Mouse (Mus musculus) hindbrain, embryonic 14.5 days (tissue): ENCODE data around the gene Gm11639. TPM values are rescaled to one million over a fixed set of nuclear protein-coding genes. Genes with fewer than 3 reads are reported as not detected.

Experiments used
- ATAC-seq: fragments of 200-750 bp; cut with Nextera tagmentation; 2 replicates; pipeline ENCODE4 v1.8.0; 2017; ENCODE audit warnings: moderate number of reproducible peaks, mild to moderate bottlenecking, moderate TSS enrichment, moderate library complexity; ENCODE audit not compliant: low FRiP score
- DNase-seq: peaks from one replicate; pipeline ENCODE4 v3.0.0-alpha.2; 2015; ENCODE audit warnings: low spot score
- H3K27ac ChIP-seq: fragments of 300-500 bp; sonication (generic); 2 replicates; pipeline ENCODE4 v1.5.1; 2014; ENCODE audit warnings: mild to moderate bottlenecking, moderate library complexity
- H3K27me3 ChIP-seq: fragments of 300-500 bp; sonication (generic); 2 replicates; pipeline ENCODE4 v1.6.1; 2014; ENCODE audit warnings: mild to moderate bottlenecking, low read length, mixed read lengths; ENCODE audit not compliant: control insufficient read depth, insufficient read depth
- H3K36me3 ChIP-seq: fragments of 300-500 bp; sonication (generic); replicated peaks from 2 replicates; pipeline ENCODE4 v1.6.1; 2014; ENCODE audit not compliant: control insufficient read depth, insufficient read depth
- H3K4me1 ChIP-seq: fragments of 300-500 bp; sonication (generic); replicated peaks from 2 replicates; pipeline ENCODE4 v1.6.1; 2014; ENCODE audit warnings: antibody characterized with exemption, low read length, mixed read lengths; ENCODE audit not compliant: control insufficient read depth, insufficient read depth
- H3K4me2 ChIP-seq: fragments of 300-500 bp; sonication (generic); replicated peaks from 2 replicates; pipeline ENCODE4 v1.6.1; 2014; ENCODE audit warnings: mild to moderate bottlenecking, moderate library complexity
- H3K4me3 ChIP-seq: fragments of 300-500 bp; sonication (generic); replicated peaks from 2 replicates; pipeline ENCODE4 v1.5.1; 2014; ENCODE audit warnings: mild to moderate bottlenecking, low read length
- H3K9ac ChIP-seq: fragments of 300-500 bp; sonication (generic); 2 replicates; pipeline ENCODE4 v1.6.1; 2014
- H3K9me3 ChIP-seq: fragments of 300-500 bp; sonication (generic); 2 replicates; pipeline ENCODE4 v1.6.1; 2016; ENCODE audit warnings: low read length; ENCODE audit not compliant: control insufficient read depth
- WGBS: fragments of 180-500 bp; shearing (Covaris S2); extraction: QIAGEN DNeasy Blood & Tissue Kit; methylation state at CpG from one replicate; pipeline ENCODE4 v1.1.7; 2014; 5-methylcytosine and 5-hydroxymethylcytosine counted together
- polyA plus RNA-seq: library from polyadenylated mRNA; unstranded; fragments of >200 nt; fragmentation: Nextera tagmentation; extraction: Ambion mirVana; gene quantifications from 2 replicates; pipeline ENCODE4 v1.2.1, GENCODE M21; 2014

Gene Gm11639
- polyA plus RNA-seq, 1 experiment from 2014 or later, result 0.03 TPM

DNA sequence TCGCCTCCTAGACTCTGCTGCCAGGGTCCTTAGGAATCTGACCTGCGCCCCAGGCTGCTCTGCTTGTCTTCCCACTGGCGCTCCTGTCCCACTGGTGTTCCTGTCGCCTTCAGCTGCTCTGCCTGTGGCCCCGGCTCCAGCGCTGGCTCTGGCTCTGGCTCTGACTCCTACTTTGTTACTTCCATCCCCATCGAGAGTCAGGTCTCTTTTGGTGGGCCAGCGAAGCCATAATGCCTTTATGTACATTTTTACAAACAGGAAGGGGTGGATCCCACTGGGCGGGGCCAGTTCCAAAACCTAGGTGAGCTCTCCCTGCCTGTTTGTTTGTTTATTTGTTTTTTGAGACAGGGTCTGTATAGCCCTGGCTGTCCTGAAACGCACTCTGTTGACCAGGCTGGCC, 481.3 kb downstream of the Gm11639 start:
- ATAC-seq (no peak), DNase-seq (no peak)
- Histone ChIP-seq H3K9ac (no peak overlapping the region), H3K36me3 (no peaks in the 10 kb centered on the region), H3K9me3 (peaks cover 8% of the 10 kb centered on the region; the same call in 1 of the 2 replicates), H3K4me2 (no peak overlapping the region), H3K27me3 (no peaks in the 10 kb centered on the region), H3K27ac (no peak overlapping the region), H3K4me1 (no peaks in the 10 kb centered on the region), H3K4me3 (no peak overlapping the region)
- 91% methylated on average over 10 of the region's 10 CpGs for WGBS

Other genes starting within 250 kb of the Gm11639 start
- 30.7 and 33.8 TPM in 2 replicates for gene Kansl1, start 216.8 kb upstream of the Gm11639 start, polyA plus RNA-seq
- gene Cdc27, start 135.1 kb upstream of the Gm11639 start, polyA plus RNA-seq, result 44.4 and 46.9 TPM in 2 replicates
- gene Myl4, start 135.0 kb upstream of the Gm11639 start, polyA plus RNA-seq, result 2.4 and 3.0 TPM in 2 replicates
- gene Itgb3, start 77.7 kb upstream of the Gm11639 start, polyA plus RNA-seq, result 0.43 and 0.68 TPM in 2 replicates